Mouse (Mus musculus) inflammation-experienced regulatory T-cells, adult 16 weeks (primary cell): ENCODE results near the gene Abraxas2. TPM values are rescaled to one million over a fixed set of nuclear protein-coding genes. Genes with fewer than 3 reads are reported as not detected.

Experiments used
- polyA plus RNA-seq: library from polyadenylated mRNA; unstranded; fragments of 100-300 nt; shearing (Covaris generic); gene quantifications from one replicate; pipeline ENCODE4 v1.2.1, GENCODE M21; 2017

Abraxas2 gene
- 42.6 TPM for polyA plus RNA-seq

GRCm38 (mm10) chr7:132859042-132859958, at the start of gene Abraxas2:
Abraxas2 (plus strand) TSS chr7:132859225.

GRCm38 (mm10) chr7:132813416-132814088, 45.5 kb upstream of the Abraxas2 start, which contains the start of gene Fam53b:
Fam53b (minus strand) TSS chr7:132813886.

GRCm38 (mm10) chr7:132852173-132852844, 6.7 kb upstream of the Abraxas2 start, which contains the start of gene Eef1akmt2:
Eef1akmt2 (minus strand) TSS chr7:132852673.

GRCm38 (mm10) chr7:132930850-132931559, 72.0 kb downstream of the Abraxas2 start, which contains the start of gene Zranb1:
Zranb1 (plus strand) TSS chr7:132931142.

Other genes with a start within 250 kb of the Abraxas2 start
- gene Lhpp, start 248.6 kb upstream of the Abraxas2 start, polyA plus RNA-seq: 4.4 TPM
- gene Fam53b, start 45.3 kb upstream of the Abraxas2 start, polyA plus RNA-seq: 146 TPM
- gene Eef1akmt2, start 6.6 kb upstream of the Abraxas2 start, polyA plus RNA-seq: 59.7 TPM
- gene Zranb1, start 71.9 kb downstream of the Abraxas2 start, polyA plus RNA-seq: 5.1 TPM